Mouse (Mus musculus) thymus, adult 2 months (tissue): Measurements from ENCODE around the gene B4galt2.

ENCODE experiments used
- CTCF ChIP-seq: fragments of 200-500 bp; IDR thresholded peaks from 2 replicates; pipeline ENCODE4 v1.5.1; 2012; ENCODE audit warnings: mild to moderate bottlenecking, control low read depth, low read length, moderate library complexity, borderline replicate concordance; ENCODE audit not compliant: control insufficient read depth, poor library complexity, insufficient read depth; ENCODE audit errors: extremely low read depth
- POLR2A ChIP-seq: fragments of 200-500 bp; IDR thresholded peaks from 2 replicates; pipeline ENCODE4 v1.6.1; 2012; ENCODE audit warnings: mild to moderate bottlenecking, low read length, control low read depth, moderate library complexity; ENCODE audit not compliant: control insufficient read depth, poor library complexity, insufficient read depth; ENCODE audit errors: extremely low read depth

- no peak for TF ChIP-seq CTCF
- TF ChIP-seq POLR2A = no peak
Measured at GRCm38 (mm10) chr4:117912685-117913273, 29.5 kb upstream of the B4galt2 start.
